Mouse (Mus musculus) G1E (cell line): ENCODE results near the gene Fam25c.

Source experiments
- CTCF ChIP-seq: IDR thresholded peaks from 2 replicates; pipeline ENCODE4 v1.5.1; 2012; ENCODE audit warnings: low read depth, low read length, inconsistent platforms, mixed read lengths
- GATA1 ChIP-seq: IDR thresholded peaks from 2 replicates; pipeline ENCODE4 v1.6.1; 2012; ENCODE audit warnings: borderline replicate concordance, low read length, inconsistent platforms, mixed read lengths
- GATA2 ChIP-seq: IDR thresholded peaks from 2 replicates; pipeline ENCODE4 v1.6.1; 2012; ENCODE audit warnings: low read depth, low read length, inconsistent platforms, borderline replicate concordance
- POLR2AphosphoS5 ChIP-seq: IDR thresholded peaks from 2 replicates; pipeline ENCODE4 v1.6.1; 2012; ENCODE audit warnings: low read depth, low read length, inconsistent platforms; ENCODE audit not compliant: insufficient replicate concordance
- TAL1 ChIP-seq: conservative IDR thresholded peaks from 2 replicates; pipeline ENCODE4 v1.6.1; 2012; ENCODE audit warnings: low read depth, low read length, inconsistent platforms, mixed read lengths

- TF ChIP-seq CTCF, result no peak
- no peak for TF ChIP-seq GATA2
- TF ChIP-seq POLR2AphosphoS5, result no peak
- no peak for TF ChIP-seq TAL1
- no peak for TF ChIP-seq GATA1
Observed at GRCm38 (mm10) chr14:34357671-34358455, 2.6 kb upstream of the Fam25c start.
